Mouse (Mus musculus): ENCODE measurements at regions not wholly inside any gene's neighbourhood (a gene's known extent, or its start where the extent isn't known, plus 50 kb on each side); places are given as distances from the start of the nearest gene placed in this dataset.
A peak's percentile ranks its signal among the peaks of the same experiment; 100 is the strongest.

DNA sequence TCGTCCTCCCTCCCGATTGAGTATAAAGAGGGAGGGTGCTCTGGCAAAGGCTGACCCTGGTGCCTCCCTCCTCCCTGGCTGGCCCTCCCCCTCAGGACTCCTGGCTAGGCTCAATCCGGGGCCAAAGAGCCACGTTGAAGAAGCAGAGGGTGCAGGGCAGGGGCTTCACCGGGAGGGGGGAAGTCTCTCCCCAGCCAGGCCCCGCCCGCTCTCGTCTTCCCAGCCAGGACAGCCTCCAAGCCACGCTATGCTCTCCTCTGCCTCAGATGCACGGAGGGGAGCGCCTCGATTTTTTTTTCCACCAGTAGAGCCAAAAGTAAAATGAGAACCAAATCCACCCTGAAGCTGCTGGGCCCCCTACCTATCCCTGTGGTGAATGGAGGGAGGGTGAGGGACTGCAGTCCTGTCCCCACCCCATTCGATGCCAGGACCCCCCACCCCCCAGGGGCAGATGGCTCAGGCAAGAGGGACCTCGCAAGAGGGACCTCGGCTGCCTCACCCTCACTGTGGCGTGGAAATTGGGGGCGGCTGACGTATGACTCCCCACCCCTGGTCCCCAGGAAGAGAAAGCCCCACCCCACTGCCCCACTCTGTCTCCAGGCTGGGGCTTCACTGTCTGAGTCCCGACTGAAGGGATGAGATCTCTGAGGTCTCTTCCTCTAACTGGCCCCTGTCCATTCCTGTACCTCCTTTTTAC lies 53.2 kb upstream of the Col1a1 start:
- no peak overlapping the region for H3K27ac ChIP-seq (ENCODE audit: low read depth, low read length)
- peaks cover 9% of the 10 kb centered on the region; the same call in 1 of the 2 replicates for H3K4me1 ChIP-seq (ENCODE audit: control insufficient read depth, insufficient read depth, low read length)
- H3K9ac ChIP-seq (replicated peaks; ENCODE audit: low read depth, low read length) = no peak overlapping the region
- no peaks in the 10 kb centered on the region for H3K36me3 ChIP-seq (ENCODE audit: control insufficient read depth, insufficient read depth, low read length)
- H3K9me3 ChIP-seq (ENCODE audit: control insufficient read depth, low read length) = no peaks in the 10 kb centered on the region
- no peak overlapping the region for H3K4me2 ChIP-seq (ENCODE audit: low read depth, low read length)
- no peak overlapping the region for H3K4me3 ChIP-seq (ENCODE audit: low read depth, low read length)
- 5% methylated on average over 18 of the region's 19 CpGs for WGBS
- no peaks in the 10 kb centered on the region; the same call in 1 of the 2 replicates for H3K27me3 ChIP-seq (ENCODE audit: control insufficient read depth, insufficient read depth, low read length)
- ATAC-seq (ENCODE audit: low read depth) = no peak

DNA sequence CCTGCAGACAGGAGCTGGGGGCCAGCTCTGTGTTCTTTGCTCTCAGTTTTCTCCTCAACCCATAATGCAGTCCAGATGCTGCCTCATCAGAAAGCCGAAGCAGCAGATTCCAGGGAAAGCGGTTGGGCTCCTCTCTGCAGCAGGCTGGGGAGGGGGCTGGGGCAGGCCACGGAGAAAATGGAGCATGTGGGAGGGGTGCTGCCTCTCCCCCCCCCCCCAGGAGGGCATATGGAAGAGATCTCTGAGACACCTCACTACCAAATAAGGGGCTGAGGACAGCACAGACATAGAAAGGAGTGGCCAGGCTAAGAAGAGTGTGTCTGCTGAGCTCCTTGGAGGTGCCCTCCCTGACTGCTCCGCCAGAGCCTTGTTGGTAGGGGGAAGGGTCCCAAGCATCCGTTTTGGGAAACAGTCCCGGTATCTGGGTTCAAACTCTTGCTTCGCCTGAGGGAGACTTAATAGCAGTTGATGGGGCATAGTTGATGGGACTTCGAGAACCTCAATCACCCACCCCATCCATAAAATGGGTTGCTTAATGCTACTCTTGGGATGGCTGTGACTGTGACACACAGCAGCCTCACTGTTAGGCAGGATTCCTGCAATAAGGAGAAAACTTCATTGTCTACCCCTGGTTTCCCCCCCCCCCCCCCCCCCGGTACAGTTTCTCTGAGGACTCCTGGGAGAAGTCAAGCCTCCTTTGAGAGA lies 53.9 kb upstream of the Col1a1 start:
- no peak overlapping the region for H3K9ac ChIP-seq (replicated peaks; ENCODE audit: low read depth, low read length)
- H3K4me3 ChIP-seq (ENCODE audit: low read depth, low read length) = no peak overlapping the region
- peaks cover 9% of the 10 kb centered on the region; the same call in 1 of the 2 replicates for H3K4me1 ChIP-seq (ENCODE audit: control insufficient read depth, insufficient read depth, low read length)
- 0 out of 2 replicates have a peak overlapping the region, but pooled peaks have one; percentile 22 for H3K27ac ChIP-seq (ENCODE audit: low read depth, low read length)
- WGBS = 18% methylated on average over 9 of the region's 9 CpGs
- no peaks in the 10 kb centered on the region for H3K9me3 ChIP-seq (ENCODE audit: control insufficient read depth, low read length)
- no peaks in the 10 kb centered on the region; the same call in 1 of the 2 replicates for H3K27me3 ChIP-seq (ENCODE audit: control insufficient read depth, insufficient read depth, low read length)
- no peaks in the 10 kb centered on the region for H3K36me3 ChIP-seq (ENCODE audit: control insufficient read depth, insufficient read depth, low read length)
- no peak overlapping the region for H3K4me2 ChIP-seq (ENCODE audit: low read depth, low read length)
- ATAC-seq (ENCODE audit: low read depth) = peak; percentile 34; the same call in 1 of the 2 replicates

DNA sequence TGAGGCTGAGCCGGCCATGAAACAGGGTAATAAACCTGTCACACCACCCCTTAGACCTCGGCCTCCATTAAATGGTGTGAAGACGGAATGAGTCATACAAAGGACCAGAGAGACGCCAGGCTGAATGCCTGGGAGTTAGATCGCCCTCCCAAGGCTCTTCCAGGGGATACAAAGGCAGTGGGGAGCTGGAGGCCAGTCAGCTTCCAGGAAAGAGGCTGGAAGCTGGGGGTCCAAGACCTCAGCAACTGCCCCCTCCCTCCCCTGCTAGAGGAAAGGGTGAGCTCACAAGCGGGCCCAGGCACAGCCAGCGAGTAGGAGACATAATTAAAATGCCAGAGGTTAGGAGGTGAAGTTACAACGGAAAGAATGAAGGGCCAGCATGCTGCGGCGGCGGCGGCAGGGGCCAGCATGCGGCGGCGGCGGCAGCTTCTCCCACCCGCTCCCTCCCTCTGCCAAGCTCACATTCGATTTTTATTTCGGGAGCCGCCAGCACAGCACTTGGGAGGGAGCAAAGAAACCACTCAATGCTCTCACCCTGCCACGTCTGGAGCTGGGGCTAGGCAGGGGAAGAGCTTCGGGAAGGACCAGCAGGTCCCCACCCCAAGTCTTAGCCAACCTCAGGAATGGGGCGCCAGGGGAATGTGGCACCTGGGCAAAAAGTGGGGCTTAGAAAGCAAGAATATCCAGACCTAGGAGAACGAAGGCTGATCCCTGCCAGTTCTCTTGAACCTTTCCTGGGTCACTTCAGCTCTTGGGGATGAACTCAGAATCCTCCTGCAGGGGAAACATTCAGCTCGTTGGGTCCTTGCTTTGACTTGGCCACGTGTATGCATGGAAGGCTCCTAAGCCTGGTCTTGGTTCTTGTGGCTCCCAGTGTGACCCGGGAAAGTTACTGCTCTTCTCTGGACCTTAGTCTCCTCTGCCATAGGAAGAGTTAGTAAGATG lies 54.9 kb upstream of the Col1a1 start:
- Histone ChIP-seq H3K4me3 (ENCODE audit: low read depth, low read length) (peak overlapping the region; percentile 1; the same call in 1 of the 2 replicates), H3K9ac (replicated peaks; ENCODE audit: low read depth, low read length) (peak overlapping the region; percentile 5; the same call in 1 of the 2 replicates), H3K4me2 (ENCODE audit: low read depth, low read length) (peak overlapping the region; percentile 41), H3K9me3 (ENCODE audit: control insufficient read depth, low read length) (no peaks in the 10 kb centered on the region), H3K27ac (ENCODE audit: low read depth, low read length) (peak overlapping the region; percentile 22; the same call in 1 of the 2 replicates), H3K36me3 (ENCODE audit: control insufficient read depth, insufficient read depth, low read length) (no peaks in the 10 kb centered on the region), H3K4me1 (ENCODE audit: control insufficient read depth, insufficient read depth, low read length) (peaks cover 9% of the 10 kb centered on the region; the same call in 1 of the 2 replicates), H3K27me3 (ENCODE audit: control insufficient read depth, insufficient read depth, low read length) (no peaks in the 10 kb centered on the region; the same call in 1 of the 2 replicates)
- 3% methylated on average over 27 of the region's 27 CpGs for WGBS
- ATAC-seq (ENCODE audit: low read depth) = peak; percentile 61

DNA sequence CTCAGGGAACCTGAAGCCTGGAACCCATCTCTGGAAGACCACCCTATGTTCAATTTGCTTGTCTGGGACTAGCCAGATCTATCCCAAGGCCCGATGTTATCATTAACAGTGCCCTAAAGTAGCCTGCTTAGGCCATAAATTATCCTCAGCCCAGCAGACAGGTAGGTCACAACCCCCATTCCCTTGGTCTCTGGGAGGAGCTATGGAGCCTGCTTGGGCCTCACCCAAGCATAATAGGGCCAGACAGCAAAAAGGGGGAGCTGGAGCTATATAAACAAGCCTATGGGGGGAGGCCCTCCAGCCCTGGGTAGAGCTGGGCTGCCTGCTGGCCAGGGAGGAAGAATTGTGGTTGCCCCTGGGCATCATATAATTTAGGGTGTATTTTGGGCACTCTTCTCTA lies 59.3 kb upstream of the Col1a1 start:
- Histone ChIP-seq H3K9ac (replicated peaks; ENCODE audit: low read depth, low read length) (no peak overlapping the region), H3K4me1 (ENCODE audit: control insufficient read depth, insufficient read depth, low read length) (peaks cover 6% of the 10 kb centered on the region; the same call in 1 of the 2 replicates), H3K4me2 (ENCODE audit: low read depth, low read length) (no peak overlapping the region), H3K27ac (ENCODE audit: low read depth, low read length) (no peak overlapping the region), H3K27me3 (ENCODE audit: control insufficient read depth, insufficient read depth, low read length) (no peaks in the 10 kb centered on the region), H3K9me3 (ENCODE audit: control insufficient read depth, low read length) (no peaks in the 10 kb centered on the region), H3K4me3 (ENCODE audit: low read depth, low read length) (no peak overlapping the region), H3K36me3 (ENCODE audit: control insufficient read depth, insufficient read depth, low read length) (no peaks in the 10 kb centered on the region)
- WGBS = 5% methylated on average over 1 of the region's 1 CpGs
- no peak for ATAC-seq (ENCODE audit: low read depth)

DNA sequence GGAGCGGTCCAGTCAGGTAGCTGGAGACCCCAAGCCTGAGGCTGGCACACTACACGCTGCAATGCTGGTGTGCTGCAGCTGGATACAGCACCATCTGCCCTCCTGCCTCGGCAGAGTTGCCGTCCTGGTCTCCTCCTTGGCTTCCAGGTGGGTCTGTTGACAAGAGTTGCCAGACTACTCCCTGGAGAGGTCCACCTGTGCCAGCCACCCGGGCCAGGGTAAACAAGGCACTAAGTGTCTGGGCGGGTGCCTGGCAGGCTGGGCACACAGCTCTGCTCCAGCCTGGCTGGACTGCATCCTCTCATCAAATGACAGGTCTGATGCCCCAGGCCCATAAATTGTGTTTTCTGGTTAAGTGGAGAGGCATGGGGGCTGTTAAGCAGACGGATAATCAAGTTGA lies 61.0 kb upstream of the Col1a1 start:
- Histone ChIP-seq H3K4me3 (ENCODE audit: low read depth, low read length) (no peak overlapping the region), H3K36me3 (ENCODE audit: control insufficient read depth, insufficient read depth, low read length) (no peaks in the 10 kb centered on the region), H3K27ac (ENCODE audit: low read depth, low read length) (no peak overlapping the region), H3K4me1 (ENCODE audit: control insufficient read depth, insufficient read depth, low read length) (0 out of 2 replicates have a peak, but pooled peaks cover 4% of the 10 kb centered on the region), H3K9ac (replicated peaks; ENCODE audit: low read depth, low read length) (no peak overlapping the region), H3K9me3 (ENCODE audit: control insufficient read depth, low read length) (no peaks in the 10 kb centered on the region), H3K4me2 (ENCODE audit: low read depth, low read length) (no peak overlapping the region), H3K27me3 (ENCODE audit: control insufficient read depth, insufficient read depth, low read length) (no peaks in the 10 kb centered on the region)
- 65% methylated on average over 7 of the region's 7 CpGs for WGBS
- no peak for ATAC-seq (ENCODE audit: low read depth)

DNA sequence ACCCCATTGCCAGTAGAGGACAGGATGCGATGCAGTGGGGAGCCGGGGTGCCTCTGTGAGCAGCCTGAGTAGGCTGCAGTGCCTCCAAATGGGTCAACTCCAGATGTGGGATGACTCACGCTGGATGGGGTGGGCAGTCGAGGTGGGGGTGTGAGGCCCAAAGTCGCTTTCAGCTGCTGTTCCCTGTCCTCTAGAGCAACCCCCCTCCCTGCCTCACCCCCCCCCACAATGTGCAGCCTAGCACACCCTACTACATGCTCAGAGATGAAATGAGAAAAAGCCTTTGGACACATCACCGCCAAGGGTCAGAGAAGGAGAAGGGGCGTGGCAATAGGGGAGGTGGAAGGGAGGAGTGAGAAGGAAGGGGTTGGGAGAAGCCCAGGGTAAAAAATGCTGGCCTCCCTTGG lies 61.9 kb upstream of the Col1a1 start:
- Histone ChIP-seq H3K9ac (replicated peaks; ENCODE audit: low read depth, low read length) (no peak overlapping the region), H3K9me3 (ENCODE audit: control insufficient read depth, low read length) (no peaks in the 10 kb centered on the region), H3K27ac (ENCODE audit: low read depth, low read length) (no peak overlapping the region), H3K27me3 (ENCODE audit: control insufficient read depth, insufficient read depth, low read length) (no peaks in the 10 kb centered on the region), H3K4me2 (ENCODE audit: low read depth, low read length) (no peak overlapping the region), H3K4me1 (ENCODE audit: control insufficient read depth, insufficient read depth, low read length) (0 out of 2 replicates have a peak, but pooled peaks cover 4% of the 10 kb centered on the region), H3K4me3 (ENCODE audit: low read depth, low read length) (no peak overlapping the region), H3K36me3 (ENCODE audit: control insufficient read depth, insufficient read depth, low read length) (no peaks in the 10 kb centered on the region)
- ATAC-seq (ENCODE audit: low read depth) = no peak
- 14% methylated on average over 7 of the region's 7 CpGs for WGBS

DNA sequence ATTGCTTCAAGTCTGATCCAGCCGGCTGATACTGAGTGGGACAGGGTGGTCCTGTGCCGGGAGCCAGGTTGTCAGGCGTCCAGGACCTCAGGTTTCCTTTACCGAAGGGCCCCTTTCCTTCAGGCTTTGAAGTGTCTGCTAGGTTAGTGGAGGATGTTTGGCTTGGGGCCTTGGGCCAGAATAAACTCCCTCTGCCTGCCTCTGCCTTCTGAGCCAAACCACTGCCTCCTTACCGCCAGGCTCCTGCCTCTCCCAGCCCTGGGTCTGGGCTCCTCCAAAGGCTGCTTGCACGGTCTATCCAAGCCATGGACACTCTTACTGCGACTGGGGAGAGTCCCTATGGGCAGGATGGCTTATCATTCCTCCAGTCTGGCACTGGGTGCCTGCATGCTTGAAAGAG lies 62.3 kb upstream of the Col1a1 start:
- Histone ChIP-seq H3K9me3 (ENCODE audit: control insufficient read depth, low read length) (no peaks in the 10 kb centered on the region), H3K4me3 (ENCODE audit: low read depth, low read length) (no peak overlapping the region), H3K4me2 (ENCODE audit: low read depth, low read length) (no peak overlapping the region), H3K36me3 (ENCODE audit: control insufficient read depth, insufficient read depth, low read length) (no peaks in the 10 kb centered on the region), H3K27me3 (ENCODE audit: control insufficient read depth, insufficient read depth, low read length) (no peaks in the 10 kb centered on the region), H3K4me1 (ENCODE audit: control insufficient read depth, insufficient read depth, low read length) (0 out of 2 replicates have a peak, but pooled peaks cover 4% of the 10 kb centered on the region), H3K9ac (replicated peaks; ENCODE audit: low read depth, low read length) (no peak overlapping the region), H3K27ac (ENCODE audit: low read depth, low read length) (no peak overlapping the region)
- no peak for ATAC-seq (ENCODE audit: low read depth)
- WGBS = 9% methylated on average over 7 of the region's 7 CpGs

DNA sequence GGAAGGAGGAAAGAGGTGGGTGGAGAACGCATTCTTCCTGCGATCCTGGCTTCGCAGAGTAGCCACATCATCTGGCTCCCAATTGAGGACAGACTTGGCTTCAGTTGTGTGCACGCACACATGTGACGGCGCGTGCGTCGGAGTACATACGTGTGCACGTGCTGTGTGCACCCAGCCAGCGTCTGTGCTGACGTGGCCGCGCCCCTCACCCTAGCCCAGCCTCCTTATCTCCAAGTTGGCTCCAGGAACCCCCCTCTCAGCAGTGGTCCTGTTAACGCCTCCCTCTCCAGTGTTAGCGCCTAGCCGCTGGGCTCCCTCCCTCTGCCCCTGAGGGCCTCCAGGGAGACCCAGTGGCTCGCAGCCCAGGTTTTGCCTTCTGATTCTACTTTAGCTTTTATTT lies 63.1 kb upstream of the Col1a1 start:
- Histone ChIP-seq H3K36me3 (ENCODE audit: control insufficient read depth, insufficient read depth, low read length) (no peaks in the 10 kb centered on the region), H3K9ac (replicated peaks; ENCODE audit: low read depth, low read length) (peak overlapping the region; percentile 42; the same call in 1 of the 2 replicates), H3K4me2 (ENCODE audit: low read depth, low read length) (peak overlapping the region; percentile 58), H3K27me3 (ENCODE audit: control insufficient read depth, insufficient read depth, low read length) (no peaks in the 10 kb centered on the region), H3K4me1 (ENCODE audit: control insufficient read depth, insufficient read depth, low read length) (0 out of 2 replicates have a peak, but pooled peaks cover 4% of the 10 kb centered on the region), H3K27ac (ENCODE audit: low read depth, low read length) (no peak overlapping the region), H3K9me3 (ENCODE audit: control insufficient read depth, low read length) (no peaks in the 10 kb centered on the region), H3K4me3 (ENCODE audit: low read depth, low read length) (peak overlapping the region; percentile 23)
- peak; percentile 65; the same call in 1 of the 2 replicates for ATAC-seq (ENCODE audit: low read depth)
- under 1% methylated on average over 19 of the region's 19 CpGs for WGBS

Measured in neural tube, embryonic 14.5 days (tissue).